Mouse (Mus musculus): ENCODE data around the gene Snx9. TPM values are rescaled to one million over a fixed set of nuclear protein-coding genes. Genes with fewer than 3 reads are reported as not detected.

The Snx9 gene
- polyA plus RNA-seq, 1 experiment: 24.7 TPM

GRCm38 (mm10) chr17:5805935-5806334 is 35.2 kb upstream of the Snx9 start:
- peak; percentile 75 for TF ChIP-seq USF1 (IDR thresholded peaks at IDR 0.05; ENCODE audit: low read depth)
- TF ChIP-seq SRF (IDR thresholded peaks at IDR 0.05; ENCODE audit: control insufficient read depth, insufficient read length, low read depth): no peak
- H3K27me3 ChIP-seq (ENCODE audit: control insufficient read depth, insufficient read depth, insufficient read length): no peaks in the 10 kb centered on the region
- no peak overlapping the region for H3K4me3 ChIP-seq
- H3K4me2 ChIP-seq (ENCODE audit: low read depth): peak overlapping the region; percentile 19
- H3K79me2 ChIP-seq (ENCODE audit: control insufficient read depth, insufficient read depth): no peaks in the 10 kb centered on the region
- H3K36me3 ChIP-seq (ENCODE audit: control insufficient read depth, insufficient read depth): no peaks in the 10 kb centered on the region
- H3ac ChIP-seq (ENCODE audit: control insufficient read depth, insufficient read length): no peak overlapping the region

- Histone ChIP-seq H3K4me2 (ENCODE audit: low read depth) (no peak overlapping the region), H3K27me3 (ENCODE audit: control insufficient read depth, insufficient read depth, insufficient read length) (no peaks in the 10 kb centered on the region), H3ac (ENCODE audit: control insufficient read depth, insufficient read length) (no peak overlapping the region), H3K79me2 (ENCODE audit: control insufficient read depth, insufficient read depth) (no peaks in the 10 kb centered on the region), H3K36me3 (ENCODE audit: control insufficient read depth, insufficient read depth) (no peaks in the 10 kb centered on the region), H3K4me3 (no peak overlapping the region)
- no peak for TF ChIP-seq MYOD1 (IDR thresholded peaks at IDR 0.05; ENCODE audit: control insufficient read depth in 1 of 3, insufficient read length in 2 of 3, low read depth in 2 of 3)
- TF ChIP-seq E2F4 (IDR thresholded peaks at IDR 0.05; ENCODE audit: insufficient read depth): no peak
- TF ChIP-seq REST (IDR thresholded peaks at IDR 0.05; ENCODE audit: insufficient read depth, insufficient read length): no peak
- TF ChIP-seq CEBPB (IDR thresholded peaks at IDR 0.05; ENCODE audit: insufficient read depth, poor library complexity, severe bottlenecking): no peak
- no peak for TF ChIP-seq SRF (IDR thresholded peaks at IDR 0.05; ENCODE audit: control insufficient read depth, insufficient read length, low read depth)
These were observed 34.3 kb upstream of the Snx9 start for GRCm38 (mm10) chr17:5806823-5807222.

- Histone ChIP-seq H3K4me2 (ENCODE audit: low read depth) (no peak overlapping the region), H3K27me3 (ENCODE audit: control insufficient read depth, insufficient read depth, insufficient read length) (no peaks in the 10 kb centered on the region), H3ac (ENCODE audit: control insufficient read depth, insufficient read length) (no peak overlapping the region), H3K4me3 (no peak overlapping the region), H3K79me2 (ENCODE audit: control insufficient read depth, insufficient read depth) (no peaks in the 10 kb centered on the region), H3K36me3 (ENCODE audit: control insufficient read depth, insufficient read depth) (no peaks in the 10 kb centered on the region)
- TF ChIP-seq POLR2AphosphoS2 (IDR thresholded peaks at IDR 0.05; ENCODE audit: insufficient read length, low read depth) (no peak), POLR2A (IDR thresholded peaks at IDR 0.05; ENCODE audit: insufficient read length, low read depth) (no peak), E2F4 (IDR thresholded peaks at IDR 0.05; ENCODE audit: insufficient read depth) (no peak), MYOG (IDR thresholded peaks at IDR 0.05; ENCODE audit: control insufficient read depth in 1 of 3, insufficient read depth in 1 of 3, insufficient read length in 2 of 3, low read depth in 2 of 3) (no peak), MYOD1 (IDR thresholded peaks at IDR 0.05; ENCODE audit: control insufficient read depth in 1 of 3, insufficient read length in 2 of 3, low read depth in 2 of 3) (no peak), SRF (IDR thresholded peaks at IDR 0.05; ENCODE audit: control insufficient read depth, insufficient read length, low read depth) (no peak), CEBPB (IDR thresholded peaks at IDR 0.05; ENCODE audit: insufficient read depth, poor library complexity, severe bottlenecking) (no peak), REST (IDR thresholded peaks at IDR 0.05; ENCODE audit: insufficient read depth, insufficient read length) (no peak), MAX (IDR thresholded peaks at IDR 0.05; ENCODE audit: low read depth) (no peak), USF1 (IDR thresholded peaks at IDR 0.05; ENCODE audit: low read depth) (no peak), TCF3 (IDR thresholded peaks at IDR 0.05; ENCODE audit: insufficient read length, low read depth) (no peak), TCF12 (IDR thresholded peaks at IDR 0.05; ENCODE audit: insufficient read depth, poor library complexity, severe bottlenecking) (no peak)
These were observed 33.2 kb upstream of the Snx9 start for GRCm38 (mm10) chr17:5807847-5808386.

- TF ChIP-seq REST (IDR thresholded peaks at IDR 0.05; ENCODE audit: insufficient read depth, insufficient read length) (no peak), USF1 (IDR thresholded peaks at IDR 0.05; ENCODE audit: low read depth) (peak; percentile 6)
- no peaks in the 10 kb centered on the region for H3K36me3 ChIP-seq (ENCODE audit: control insufficient read depth, insufficient read depth)
These were observed 27.1 kb upstream of the Snx9 start for GRCm38 (mm10) chr17:5813863-5814640.

GRCm38 (mm10) chr17:5814641-5814920 is 26.5 kb upstream of the Snx9 start:
- Histone ChIP-seq H3K4me3 (no peak overlapping the region), H3K4me2 (ENCODE audit: low read depth) (peak overlapping the region; percentile 7), H3K36me3 (ENCODE audit: control insufficient read depth, insufficient read depth) (no peaks in the 10 kb centered on the region), H3K79me2 (ENCODE audit: control insufficient read depth, insufficient read depth) (no peaks in the 10 kb centered on the region), H3K27me3 (ENCODE audit: control insufficient read depth, insufficient read depth, insufficient read length) (no peaks in the 10 kb centered on the region), H3ac (ENCODE audit: control insufficient read depth, insufficient read length) (no peak overlapping the region)
- TF ChIP-seq REST (IDR thresholded peaks at IDR 0.05; ENCODE audit: insufficient read depth, insufficient read length) (no peak), TCF12 (IDR thresholded peaks at IDR 0.05; ENCODE audit: insufficient read depth, poor library complexity, severe bottlenecking) (no peak), MYOD1 (IDR thresholded peaks at IDR 0.05; ENCODE audit: control insufficient read depth in 1 of 3, insufficient read length in 2 of 3, low read depth in 2 of 3) (no peak)

More at GRCm38 (mm10) chr17:5813863-5814640, 27.1 kb upstream of the Snx9 start:
- Histone ChIP-seq H3K27me3 (ENCODE audit: control insufficient read depth, insufficient read depth, insufficient read length) (no peaks in the 10 kb centered on the region), H3ac (ENCODE audit: control insufficient read depth, insufficient read length) (no peak overlapping the region), H3K4me2 (ENCODE audit: low read depth) (peak overlapping the region; percentile 31), H3K4me3 (no peak overlapping the region), H3K79me2 (ENCODE audit: control insufficient read depth, insufficient read depth) (no peaks in the 10 kb centered on the region)

- no peaks in the 10 kb centered on the region for H3K79me2 ChIP-seq (ENCODE audit: control insufficient read depth, insufficient read depth)
- no peak overlapping the region for H3K4me3 ChIP-seq
- no peak for TF ChIP-seq TCF12 (IDR thresholded peaks at IDR 0.05; ENCODE audit: insufficient read depth, poor library complexity, severe bottlenecking)
- H3K4me2 ChIP-seq (ENCODE audit: low read depth): no peak overlapping the region
- no peaks in the 10 kb centered on the region for H3K36me3 ChIP-seq (ENCODE audit: control insufficient read depth, insufficient read depth)
- no peaks in the 10 kb centered on the region for H3K27me3 ChIP-seq (ENCODE audit: control insufficient read depth, insufficient read depth, insufficient read length)
- no peak overlapping the region for H3ac ChIP-seq (ENCODE audit: control insufficient read depth, insufficient read length)
These were observed 23.3 kb upstream of the Snx9 start for GRCm38 (mm10) chr17:5817871-5818270.

All from myocyte (in vitro differentiated cells).